Mouse (Mus musculus) heart, embryonic 10.5 days (tissue): ENCODE results near the gene Tor2a. TPM values are rescaled to one million over a fixed set of nuclear protein-coding genes. Genes with fewer than 3 reads are reported as not detected.

Experiments
- DNase-seq: peaks from one replicate; pipeline ENCODE4 v3.0.0-alpha.2; 2017; ENCODE audit warnings: low spot score
- H3K27ac ChIP-seq: fragments of 300-500 bp; sonication (generic); 2 replicates; pipeline ENCODE4 v1.5.1; 2016; ENCODE audit warnings: mild to moderate bottlenecking
- H3K27me3 ChIP-seq: fragments of 300-500 bp; sonication (generic); 2 replicates; pipeline ENCODE4 v1.6.1; 2016; ENCODE audit warnings: mild to moderate bottlenecking; ENCODE audit not compliant: poor library complexity, insufficient read depth, severe bottlenecking
- H3K36me3 ChIP-seq: fragments of 300-500 bp; sonication (generic); 2 replicates; pipeline ENCODE4 v1.6.1; 2016; ENCODE audit warnings: mild to moderate bottlenecking, moderate library complexity
- H3K4me1 ChIP-seq: fragments of 300-500 bp; sonication (generic); 2 replicates; pipeline ENCODE4 v1.6.1; 2016; ENCODE audit warnings: mild to moderate bottlenecking
- H3K4me3 ChIP-seq: fragments of 300-500 bp; sonication (generic); 2 replicates; pipeline ENCODE4 v1.5.1; 2016; ENCODE audit warnings: mild to moderate bottlenecking, moderate library complexity
- H3K9me3 ChIP-seq: fragments of 300-500 bp; sonication (generic); 2 replicates; pipeline ENCODE4 v1.6.1; 2016; ENCODE audit warnings: mild to moderate bottlenecking, moderate library complexity
- WGBS: fragments of 180-500 bp; shearing (Covaris S2); methylation state at CpG from one replicate; pipeline ENCODE4 v1.1.7; 2016; 5-methylcytosine and 5-hydroxymethylcytosine counted together
- polyA plus RNA-seq: library from polyadenylated mRNA; unstranded; fragments of >200 nt; fragmentation: Nextera tagmentation; extraction: Ambion mirVana; gene quantifications from 2 replicates; pipeline ENCODE4 v1.2.1, GENCODE M21; 2016

Gene Tor2a
- 46.2 and 57.2 TPM in 2 replicates for polyA plus RNA-seq

GRCm38 (mm10) chr2:32757056-32757845 is at the start of gene Tor2a:
Gene Tor2a, plus strand, starts transcription at chr2:32757234.
- peaks cover 19% of the 10 kb centered on the region for H3K27me3 ChIP-seq
- whole genome bisulfite sequencing: under 1% methylated on average over 66 of the region's 66 CpGs
- H3K36me3 ChIP-seq: peaks cover 55% of the 10 kb centered on the region
- peaks cover 11% of the 10 kb centered on the region for H3K4me1 ChIP-seq
- peak; percentile 99 for DNase-seq
- H3K4me3 ChIP-seq: peak within 1 kb of the TSS; percentile 71
- H3K9me3 ChIP-seq: no peaks in the 10 kb centered on the region
- H3K27ac ChIP-seq: peak within 1 kb of the TSS; percentile 91

DNA sequence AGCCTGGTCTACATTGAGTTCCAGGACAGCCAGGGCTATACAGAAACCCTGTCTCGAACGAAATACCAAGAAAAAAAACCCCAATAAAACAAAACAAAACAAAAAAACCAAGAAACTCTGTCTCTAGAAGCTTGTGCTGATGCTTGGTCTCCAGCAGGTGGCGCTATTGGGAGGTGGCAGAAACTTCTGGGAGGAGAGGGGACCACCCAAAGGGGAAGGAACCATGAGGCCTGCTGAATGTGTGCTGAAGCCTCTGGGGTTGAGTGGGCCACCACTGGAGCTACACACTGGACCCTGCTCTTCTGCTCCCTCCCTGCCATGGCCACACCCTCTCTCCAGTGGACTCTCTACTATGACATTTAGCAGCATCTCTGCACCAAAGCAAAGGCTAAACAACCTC is 48.4 kb upstream of the Tor2a start:
- no peak overlapping the region for H3K27ac ChIP-seq
- WGBS: 52% methylated on average over 3 of the region's 3 CpGs
- no peak for DNase-seq
- H3K36me3 ChIP-seq: peaks cover 76% of the 10 kb centered on the region
- peaks cover 17% of the 10 kb centered on the region for H3K4me1 ChIP-seq
- no peak overlapping the region for H3K4me3 ChIP-seq
- no peaks in the 10 kb centered on the region for H3K9me3 ChIP-seq
- no peaks in the 10 kb centered on the region for H3K27me3 ChIP-seq

GRCm38 (mm10) chr2:32709521-32710137 is 47.4 kb upstream of the Tor2a start:
- no peak overlapping the region for H3K4me3 ChIP-seq
- H3K36me3 ChIP-seq: peaks cover 66% of the 10 kb centered on the region

DNA sequence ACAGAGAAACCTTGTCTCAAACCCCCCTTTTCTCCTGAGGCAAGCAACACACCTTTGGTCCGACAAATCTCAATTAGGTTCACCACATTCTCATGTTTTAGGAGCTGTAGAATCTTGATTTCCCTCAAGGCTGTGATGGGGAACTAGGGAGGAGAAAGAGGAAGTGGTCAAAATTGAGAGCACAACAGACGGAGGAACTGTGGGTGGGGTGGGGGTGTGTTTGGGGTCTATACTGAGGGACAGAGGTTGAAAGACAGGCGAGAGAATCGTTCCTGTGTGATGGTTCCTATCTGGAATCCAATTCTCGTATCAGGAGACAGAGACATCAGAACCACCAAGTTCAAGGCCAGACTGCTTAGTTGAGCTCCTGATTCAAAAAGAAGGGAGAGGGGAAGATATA is 46.6 kb upstream of the Tor2a start:
- H3K27ac ChIP-seq: no peak overlapping the region
- H3K9me3 ChIP-seq: no peaks in the 10 kb centered on the region
- H3K27me3 ChIP-seq: no peaks in the 10 kb centered on the region
- no peak for DNase-seq
- peaks cover 58% of the 10 kb centered on the region for H3K36me3 ChIP-seq
- peaks cover 35% of the 10 kb centered on the region for H3K4me1 ChIP-seq
- no peak overlapping the region for H3K4me3 ChIP-seq
- WGBS: 89% methylated on average over 5 of the region's 5 CpGs

More at GRCm38 (mm10) chr2:32709521-32710137, 47.4 kb upstream of the Tor2a start:
- H3K4me1 ChIP-seq: peaks cover 27% of the 10 kb centered on the region
- 93% methylated on average over 20 of the region's 20 CpGs for WGBS
- no peaks in the 10 kb centered on the region for H3K27me3 ChIP-seq
- H3K27ac ChIP-seq: no peak overlapping the region
- DNase-seq: no peak
- H3K9me3 ChIP-seq: no peaks in the 10 kb centered on the region

GRCm38 (mm10) chr2:32711301-32712056 is 45.6 kb upstream of the Tor2a start:
- H3K4me1 ChIP-seq: peaks cover 35% of the 10 kb centered on the region
- DNase-seq: no peak
- H3K9me3 ChIP-seq: no peaks in the 10 kb centered on the region
- 28% methylated on average over 9 of the region's 9 CpGs for WGBS
- H3K4me3 ChIP-seq: peak overlapping the region; percentile 97
- peaks cover 48% of the 10 kb centered on the region for H3K36me3 ChIP-seq
- peak overlapping the region; percentile 98 for H3K27ac ChIP-seq
- H3K27me3 ChIP-seq: no peaks in the 10 kb centered on the region

DNA sequence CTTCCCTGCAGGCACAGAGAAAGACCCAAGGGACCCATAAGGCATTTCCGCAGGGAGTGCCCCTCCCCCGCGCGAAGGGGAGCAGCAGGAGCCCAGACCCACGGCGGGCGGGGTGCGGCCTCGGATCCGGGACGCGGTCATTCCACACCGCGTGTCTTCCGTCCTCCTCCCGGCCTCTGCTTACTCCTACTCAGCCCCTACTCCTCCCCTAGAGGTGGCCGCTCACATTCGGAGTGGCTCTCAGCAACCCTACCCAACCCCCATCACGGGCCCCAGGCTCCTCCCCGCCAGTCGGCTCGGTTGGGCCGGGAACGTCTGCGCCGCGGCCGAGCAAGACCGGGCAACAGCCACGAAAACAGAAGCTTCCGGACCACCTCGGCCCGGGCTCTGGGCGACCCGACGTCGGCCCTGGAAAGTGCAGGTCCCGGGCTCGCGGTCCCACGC is 44.9 kb upstream of the Tor2a start:
- WGBS: 0% methylated on average over 41 of the region's 41 CpGs
- H3K27me3 ChIP-seq: no peaks in the 10 kb centered on the region
- peaks cover 41% of the 10 kb centered on the region for H3K36me3 ChIP-seq
- H3K4me1 ChIP-seq: peaks cover 32% of the 10 kb centered on the region
- peak overlapping the region; percentile 98 for H3K27ac ChIP-seq
- DNase-seq: peak; percentile 90
- peak overlapping the region; percentile 97 for H3K4me3 ChIP-seq
- no peaks in the 10 kb centered on the region for H3K9me3 ChIP-seq

- under 1% methylated on average over 42 of the region's 44 CpGs for whole genome bisulfite sequencing
- H3K4me1 ChIP-seq: peaks cover 33% of the 10 kb centered on the region
- DNase-seq: peak; percentile 96
- no peaks in the 10 kb centered on the region for H3K9me3 ChIP-seq
- H3K27me3 ChIP-seq: no peaks in the 10 kb centered on the region
- H3K27ac ChIP-seq: peak overlapping the region; percentile 98
- peak overlapping the region; percentile 97 for H3K4me3 ChIP-seq
- peaks cover 37% of the 10 kb centered on the region for H3K36me3 ChIP-seq
These were observed 44.5 kb upstream of the Tor2a start for GRCm38 (mm10) chr2:32712586-32712933.

DNA sequence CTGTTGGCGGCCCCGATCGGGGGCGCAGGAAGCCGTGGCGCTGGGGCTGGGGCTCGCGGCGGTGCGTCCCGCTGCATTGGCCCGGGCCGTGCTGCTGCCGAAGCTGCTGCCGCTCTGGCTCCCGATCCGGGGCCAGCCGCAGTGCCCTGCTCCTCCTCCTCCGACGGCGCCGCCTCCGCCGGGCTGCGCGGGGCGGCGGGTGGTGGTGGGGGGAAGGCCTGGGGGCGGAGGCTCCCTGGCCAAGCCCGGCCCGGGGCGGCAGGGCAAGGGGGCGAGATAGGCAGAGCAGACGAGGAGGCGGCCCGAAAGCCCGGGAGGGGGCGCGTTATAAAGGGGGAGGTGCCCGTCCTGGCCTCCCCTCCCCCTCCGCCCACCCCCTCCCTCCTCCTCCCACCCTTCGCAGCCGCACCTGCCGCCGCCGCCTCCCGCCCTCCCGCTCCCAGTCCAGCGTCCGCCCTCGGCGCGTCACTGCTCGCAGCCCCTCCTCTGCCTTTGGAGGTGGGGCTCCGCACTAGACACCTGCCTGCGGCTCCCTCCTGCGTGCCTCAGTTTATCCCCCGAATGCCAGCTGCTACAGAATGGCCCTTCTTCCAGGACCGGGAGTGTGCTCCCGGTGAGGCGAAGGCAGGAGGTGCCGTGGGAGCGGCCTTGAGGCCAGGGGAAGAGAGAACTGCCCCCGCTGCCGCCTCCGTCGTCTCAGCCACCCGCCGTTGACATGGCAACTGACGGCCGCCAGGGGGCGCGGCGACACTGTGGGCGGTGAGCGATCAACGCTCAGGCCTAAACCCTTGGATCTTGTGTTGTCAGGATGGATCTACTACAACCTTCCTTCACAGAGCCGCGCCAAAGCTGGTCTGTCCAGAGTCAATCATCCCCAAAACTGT is 43.9 kb upstream of the Tor2a start, which contains the start of gene Cdk9:
TSS of gene Cdk9 (minus strand) at position 143 of the 884 bp plus-strand sequence.
- Histone ChIP-seq H3K27ac (peak within 1 kb of the TSS; percentile 98), H3K9me3 (no peaks in the 10 kb centered on the region), H3K4me3 (peak within 1 kb of the TSS; percentile 97), H3K4me1 (peaks cover 36% of the 10 kb centered on the region), H3K36me3 (peaks cover 31% of the 10 kb centered on the region), H3K27me3 (no peaks in the 10 kb centered on the region)
- peak; percentile 96 for DNase-seq
- under 1% methylated on average over 61 of the region's 79 CpGs for WGBS

DNA sequence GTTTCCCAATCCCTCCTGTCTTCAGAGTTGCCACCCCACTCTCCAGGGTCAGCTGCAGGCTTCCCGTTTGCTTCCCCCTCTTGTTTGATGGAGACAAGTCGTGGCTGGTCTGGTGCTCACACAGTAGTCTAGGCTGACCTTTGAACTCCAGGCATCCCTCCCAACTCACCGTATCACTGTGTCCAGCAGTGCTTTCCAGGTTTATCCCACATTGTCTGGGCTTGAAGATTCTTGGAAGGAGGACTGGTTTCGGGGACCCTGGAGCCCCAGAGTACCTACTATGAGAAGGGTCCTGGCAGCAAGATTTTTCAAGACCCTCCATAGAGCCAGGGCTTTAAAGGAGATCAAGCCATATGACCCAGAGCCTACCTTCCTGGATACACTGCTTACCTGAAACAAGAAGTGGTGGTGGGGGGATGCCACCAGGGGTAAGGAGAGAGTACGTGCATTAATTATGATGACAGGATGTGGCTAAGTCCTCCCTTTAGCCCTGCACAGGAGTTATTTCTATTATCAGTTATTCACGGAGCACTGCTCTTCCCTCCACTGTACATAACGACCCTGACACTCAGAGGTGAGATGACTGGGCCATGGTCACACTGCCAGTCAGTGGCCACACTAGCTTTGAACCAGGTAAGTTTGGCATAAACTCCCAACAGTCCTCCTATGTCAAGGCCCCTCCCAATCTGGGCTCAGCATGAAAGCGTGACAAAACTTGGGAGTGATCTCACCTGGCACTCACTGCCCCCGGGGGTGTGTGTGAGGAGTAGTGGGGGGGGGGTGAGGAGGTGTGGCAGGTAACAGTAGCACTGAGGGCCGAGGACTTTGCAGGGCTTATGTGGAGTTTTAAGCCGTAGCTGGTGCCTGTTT is 42.7 kb upstream of the Tor2a start:
- Histone ChIP-seq H3K27ac (peak overlapping the region; percentile 98), H3K4me3 (peak overlapping the region; percentile 97)

DNA sequence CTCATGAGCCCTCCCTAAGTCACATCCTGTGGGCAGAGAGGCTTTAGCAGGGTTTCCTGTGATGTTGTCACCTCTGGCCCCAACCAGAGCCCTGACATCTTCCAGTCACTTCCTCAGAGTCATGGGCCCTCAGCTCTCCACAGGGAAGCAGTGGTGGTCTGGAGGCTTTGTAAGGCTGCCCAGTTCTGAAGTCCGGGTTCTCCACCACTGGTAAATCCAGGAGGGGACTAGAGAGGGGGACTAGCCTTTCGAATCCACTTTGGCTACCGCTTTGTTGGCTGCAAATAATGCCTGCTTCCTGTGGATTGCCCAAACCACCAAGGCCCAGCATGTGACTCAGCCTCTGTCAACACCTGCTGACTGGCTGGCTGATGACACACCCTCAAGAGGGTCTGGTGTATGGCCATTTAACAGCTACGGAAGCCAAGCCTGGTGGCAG is 42.0 kb upstream of the Tor2a start:
- Histone ChIP-seq H3K27me3 (no peaks in the 10 kb centered on the region), H3K36me3 (peaks cover 13% of the 10 kb centered on the region), H3K4me3 (peak overlapping the region; percentile 27), H3K4me1 (peaks cover 41% of the 10 kb centered on the region), H3K27ac (peak overlapping the region; percentile 98), H3K9me3 (no peaks in the 10 kb centered on the region)
- 29% methylated on average over 4 of the region's 4 CpGs for WGBS
- DNase-seq: no peak

More for the DNA sequence above, 42.7 kb upstream of the Tor2a start:
- DNase-seq: no peak
- Histone ChIP-seq H3K9me3 (no peaks in the 10 kb centered on the region), H3K36me3 (peaks cover 20% of the 10 kb centered on the region), H3K4me1 (peaks cover 41% of the 10 kb centered on the region), H3K27me3 (no peaks in the 10 kb centered on the region)
- 44% methylated on average over 11 of the region's 11 CpGs for WGBS

GRCm38 (mm10) chr2:32718761-32719160 is 38.3 kb upstream of the Tor2a start:
- H3K9me3 ChIP-seq: no peaks in the 10 kb centered on the region
- no peak overlapping the region for H3K4me3 ChIP-seq
- no peaks in the 10 kb centered on the region for H3K36me3 ChIP-seq
- no peak for DNase-seq
- H3K27ac ChIP-seq: peak overlapping the region; percentile 52; the same call in 1 of the 2 replicates
- 62% methylated on average over 9 of the region's 9 CpGs for WGBS
- peaks cover 44% of the 10 kb centered on the region for H3K4me1 ChIP-seq
- no peaks in the 10 kb centered on the region for H3K27me3 ChIP-seq
